Mouse (Mus musculus): ENCODE measurements at regions not wholly inside any gene's neighbourhood (a gene's known extent, or its start where the extent isn't known, plus 50 kb on each side); places are given as distances from the start of the nearest gene placed in this dataset.
"Not testable (repeated sequence)": the region's sequence is repeated elsewhere in the genome, so short reads cannot be mapped to it uniquely, and the experiment has no call there.

- TF ChIP-seq CTCF (IDR thresholded peaks at IDR 0.05; ENCODE audit: extremely low read depth, insufficient read length, insufficient replicate concordance, low read depth, low read length) (no peak), POLR2A (IDR thresholded peaks at IDR 0.05; ENCODE audit: low read depth, low read length) (no peak)
- H3K4me3 ChIP-seq (ENCODE audit: low read depth, low read length): no peak overlapping the region
- no peaks in the 10 kb centered on the region for H3K27me3 ChIP-seq (ENCODE audit: control insufficient read depth, insufficient read depth, low read length)
- WGBS: 48% methylated on average over 3 of the region's 3 CpGs
- no peak overlapping the region for H3K27ac ChIP-seq (ENCODE audit: insufficient read depth, low read depth, low read length)
- no peaks in the 10 kb centered on the region for H3K4me1 ChIP-seq (ENCODE audit: control insufficient read depth, insufficient read depth, insufficient read length, low read length)
- H3K36me3 ChIP-seq (ENCODE audit: control insufficient read depth, insufficient read depth, low read length): no peaks in the 10 kb centered on the region
These were observed 211.4 kb upstream of the Pum3 start for GRCm38 (mm10) chr19:27641001-27641400.

GRCm38 (mm10) chr19:27633105-27633504 lies 203.5 kb upstream of the Pum3 start:
- H3K27ac ChIP-seq (ENCODE audit: insufficient read depth, low read depth, low read length): no peak overlapping the region
- WGBS: 67% methylated on average over 6 of the region's 6 CpGs
- H3K27me3 ChIP-seq (ENCODE audit: control insufficient read depth, insufficient read depth, low read length): no peaks in the 10 kb centered on the region
- H3K4me3 ChIP-seq (ENCODE audit: low read depth, low read length): no peak overlapping the region
- H3K4me1 ChIP-seq (ENCODE audit: control insufficient read depth, insufficient read depth, insufficient read length, low read length): no peaks in the 10 kb centered on the region
- H3K36me3 ChIP-seq (ENCODE audit: control insufficient read depth, insufficient read depth, low read length): no peaks in the 10 kb centered on the region
- TF ChIP-seq POLR2A (IDR thresholded peaks at IDR 0.05; ENCODE audit: low read depth, low read length): no peak
- TF ChIP-seq CTCF (IDR thresholded peaks at IDR 0.05; ENCODE audit: extremely low read depth, insufficient read length, insufficient replicate concordance, low read depth, low read length): no peak

- H3K4me3 ChIP-seq (ENCODE audit: low read depth, low read length): no peak overlapping the region
- TF ChIP-seq POLR2A (IDR thresholded peaks at IDR 0.05; ENCODE audit: low read depth, low read length) (no peak), CTCF (IDR thresholded peaks at IDR 0.05; ENCODE audit: extremely low read depth, insufficient read length, insufficient replicate concordance, low read depth, low read length) (no peak)
- H3K27me3 ChIP-seq (ENCODE audit: control insufficient read depth, insufficient read depth, low read length): no peaks in the 10 kb centered on the region
- H3K27ac ChIP-seq (ENCODE audit: insufficient read depth, low read depth, low read length): no peak overlapping the region
- no peaks in the 10 kb centered on the region for H3K36me3 ChIP-seq (ENCODE audit: control insufficient read depth, insufficient read depth, low read length)
- no peaks in the 10 kb centered on the region for H3K4me1 ChIP-seq (ENCODE audit: control insufficient read depth, insufficient read depth, insufficient read length, low read length)
- WGBS: 85% methylated on average over 1 of the region's 1 CpGs
These were observed 198.0 kb upstream of the Pum3 start for GRCm38 (mm10) chr19:27627626-27628025.

GRCm38 (mm10) chr19:27617522-27617921 lies 187.9 kb upstream of the Pum3 start:
- 21% methylated on average over 5 of the region's 5 CpGs for WGBS
- Histone ChIP-seq H3K27ac (ENCODE audit: insufficient read depth, low read depth, low read length) (no peak overlapping the region), H3K4me1 (ENCODE audit: control insufficient read depth, insufficient read depth, insufficient read length, low read length) (no peaks in the 10 kb centered on the region), H3K4me3 (ENCODE audit: low read depth, low read length) (no peak overlapping the region), H3K36me3 (ENCODE audit: control insufficient read depth, insufficient read depth, low read length) (no peaks in the 10 kb centered on the region), H3K27me3 (ENCODE audit: control insufficient read depth, insufficient read depth, low read length) (no peaks in the 10 kb centered on the region)
- TF ChIP-seq CTCF (IDR thresholded peaks at IDR 0.05; ENCODE audit: extremely low read depth, insufficient read length, insufficient replicate concordance, low read depth, low read length) (no peak), POLR2A (IDR thresholded peaks at IDR 0.05; ENCODE audit: low read depth, low read length) (no peak)

DNA sequence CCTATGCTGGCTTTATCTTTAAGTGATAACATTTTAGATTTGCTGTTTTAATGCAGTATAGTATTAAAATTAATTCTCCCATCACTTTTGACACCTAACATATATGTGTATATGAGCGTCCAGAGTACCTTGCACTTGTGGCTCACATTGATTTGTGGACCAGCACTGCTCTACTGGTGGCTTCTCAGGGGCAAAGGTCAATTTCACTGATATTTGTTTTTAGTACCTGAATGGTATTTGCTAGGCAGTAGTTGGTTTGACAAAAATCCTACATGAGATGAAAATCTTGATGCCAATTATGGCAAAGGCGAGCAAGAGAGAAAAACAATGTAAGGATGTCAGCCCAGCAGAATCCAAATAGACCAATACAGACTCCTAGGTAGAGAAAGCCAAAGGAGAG lies 177.3 kb upstream of the Pum3 start:
- Histone ChIP-seq H3K27ac (ENCODE audit: insufficient read depth, low read depth, low read length) (no peak overlapping the region), H3K36me3 (ENCODE audit: control insufficient read depth, insufficient read depth, low read length) (no peaks in the 10 kb centered on the region), H3K4me1 (ENCODE audit: control insufficient read depth, insufficient read depth, insufficient read length, low read length) (no peaks in the 10 kb centered on the region), H3K27me3 (ENCODE audit: control insufficient read depth, insufficient read depth, low read length) (no peaks in the 10 kb centered on the region), H3K4me3 (ENCODE audit: low read depth, low read length) (no peak overlapping the region)
- TF ChIP-seq POLR2A (IDR thresholded peaks at IDR 0.05; ENCODE audit: low read depth, low read length) (no peak), CTCF (IDR thresholded peaks at IDR 0.05; ENCODE audit: extremely low read depth, insufficient read length, insufficient replicate concordance, low read depth, low read length) (no peak)
- 69% methylated on average over 2 of the region's 2 CpGs for WGBS

- TF ChIP-seq POLR2A (IDR thresholded peaks at IDR 0.05; ENCODE audit: low read depth, low read length): no peak
- no peak for TF ChIP-seq CTCF (IDR thresholded peaks at IDR 0.05; ENCODE audit: extremely low read depth, insufficient read length, insufficient replicate concordance, low read depth, low read length)
- H3K27ac ChIP-seq (ENCODE audit: insufficient read depth, low read depth, low read length): no peak overlapping the region
- 33% methylated on average over 8 of the region's 8 CpGs for WGBS
- no peaks in the 10 kb centered on the region for H3K36me3 ChIP-seq (ENCODE audit: control insufficient read depth, insufficient read depth, low read length)
- H3K4me3 ChIP-seq (ENCODE audit: low read depth, low read length): no peak overlapping the region
- no peaks in the 10 kb centered on the region for H3K4me1 ChIP-seq (ENCODE audit: control insufficient read depth, insufficient read depth, insufficient read length, low read length)
- no peaks in the 10 kb centered on the region for H3K27me3 ChIP-seq (ENCODE audit: control insufficient read depth, insufficient read depth, low read length)
These were observed 173.7 kb upstream of the Pum3 start for GRCm38 (mm10) chr19:27603296-27603695.

DNA sequence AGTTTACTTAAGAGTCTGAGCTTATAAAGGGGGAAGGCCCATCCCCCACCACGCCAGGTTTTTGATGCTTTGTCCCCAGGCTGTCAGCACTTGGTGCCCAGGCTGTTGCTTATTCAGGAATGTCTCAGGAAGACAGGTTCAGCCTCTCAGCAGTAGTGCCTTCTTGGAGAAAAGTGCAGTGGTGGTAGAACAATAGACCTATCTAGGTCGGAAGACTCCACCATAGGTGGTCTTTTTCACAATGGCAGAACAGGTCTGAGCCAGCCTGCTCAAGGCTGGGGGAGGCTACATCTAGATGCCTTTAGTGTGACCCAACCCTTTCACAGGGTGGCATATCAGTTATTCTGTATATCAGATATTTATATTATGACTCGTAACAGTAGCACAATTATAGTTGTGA lies 171.9 kb upstream of the Pum3 start:
- H3K4me1 ChIP-seq (ENCODE audit: control insufficient read depth, insufficient read depth, insufficient read length, low read length): no peaks in the 10 kb centered on the region
- no peak for TF ChIP-seq POLR2A (IDR thresholded peaks at IDR 0.05; ENCODE audit: low read depth, low read length)
- no peak for TF ChIP-seq CTCF (IDR thresholded peaks at IDR 0.05; ENCODE audit: extremely low read depth, insufficient read length, insufficient replicate concordance, low read depth, low read length)
- H3K27ac ChIP-seq (ENCODE audit: insufficient read depth, low read depth, low read length): no peak overlapping the region
- H3K27me3 ChIP-seq (ENCODE audit: control insufficient read depth, insufficient read depth, low read length): no peaks in the 10 kb centered on the region
- no peak overlapping the region for H3K4me3 ChIP-seq (ENCODE audit: low read depth, low read length)
- 72% methylated on average over 3 of the region's 3 CpGs for WGBS
- no peaks in the 10 kb centered on the region for H3K36me3 ChIP-seq (ENCODE audit: control insufficient read depth, insufficient read depth, low read length)

- H3K4me3 ChIP-seq (ENCODE audit: low read depth, low read length); H3K4me1 ChIP-seq (ENCODE audit: control insufficient read depth, insufficient read depth, insufficient read length, low read length); H3K27me3 ChIP-seq (ENCODE audit: control insufficient read depth, insufficient read depth, low read length); H3K27ac ChIP-seq (ENCODE audit: insufficient read depth, low read depth, low read length); H3K36me3 ChIP-seq (ENCODE audit: control insufficient read depth, insufficient read depth, low read length): not testable (repeated sequence)
- whole genome bisulfite sequencing: 83% methylated on average over 9 of the region's 9 CpGs
These were observed 170.8 kb upstream of the Pum3 start for GRCm38 (mm10) chr19:27600386-27600785.
